Mouse (Mus musculus): ENCODE data around the gene 4632433K11Rik. TPM values are rescaled to one million over a fixed set of nuclear protein-coding genes. Genes with fewer than 3 reads are reported as not detected.
"Not testable (repeated sequence)": the region's sequence is repeated elsewhere in the genome, so short reads cannot be mapped to it uniquely, and the experiment has no call there.

4632433K11Rik gene
- polyA plus RNA-seq, 1 experiment from 2014 or later: not detected

- H3K4me3 ChIP-seq: no peak overlapping the region
- no peaks in the 10 kb centered on the region for H3K4me1 ChIP-seq
- no peak overlapping the region for H3K9ac ChIP-seq
- H3K9me3 ChIP-seq: no peaks in the 10 kb centered on the region
- H3K27me3 ChIP-seq (replicated peaks): no peaks in the 10 kb centered on the region
- no peak overlapping the region for H3K27ac ChIP-seq
- H3K4me2 ChIP-seq (replicated peaks): peak overlapping the region; percentile 55
- 92% methylated on average over 27 of the region's 27 CpGs for WGBS
- no peak for ATAC-seq (ENCODE audit: low FRiP score, low read depth)
- peaks cover 50% of the 10 kb centered on the region for H3K36me3 ChIP-seq
Measured at GRCm38 (mm10) chr7:5012681-5013513, 21.0 kb upstream of the 4632433K11Rik start.

GRCm38 (mm10) chr7:5014251-5015117, 19.4 kb upstream of the 4632433K11Rik start, which contains the start of the genes Zfp524 and Fiz1:
TSS of gene Zfp524 (plus strand) at chr7:5014415.
TSS of gene Fiz1 (minus strand) at chr7:5014697.
- Histone ChIP-seq H3K27ac (peak within 1 kb of the TSS; percentile 95), H3K36me3 (peaks cover 35% of the 10 kb centered on the region), H3K9me3 (no peaks in the 10 kb centered on the region), H3K27me3 (replicated peaks) (no peaks in the 10 kb centered on the region), H3K9ac (peak within 1 kb of the TSS; percentile 78), H3K4me2 (replicated peaks) (peak within 1 kb of the TSS; percentile 55), H3K4me3 (peak within 1 kb of the TSS; percentile 63), H3K4me1 (no peaks in the 10 kb centered on the region)
- WGBS: under 1% methylated on average over 41 of the region's 42 CpGs
- ATAC-seq (ENCODE audit: low FRiP score, low read depth): peak; percentile 83

- H3K9ac ChIP-seq: peak within 1 kb of the TSS; percentile 78
- peak within 1 kb of the TSS; percentile 55 for H3K4me2 ChIP-seq (replicated peaks)
- no peaks in the 10 kb centered on the region for H3K4me1 ChIP-seq
- no peaks in the 10 kb centered on the region for H3K27me3 ChIP-seq (replicated peaks)
- peak within 1 kb of the TSS; percentile 63 for H3K4me3 ChIP-seq
- no peaks in the 10 kb centered on the region for H3K9me3 ChIP-seq
- under 1% methylated on average over 74 of the region's 76 CpGs for whole genome bisulfite sequencing
- peak within 1 kb of the TSS; percentile 95 for H3K27ac ChIP-seq
- peak; percentile 82 for ATAC-seq (ENCODE audit: low FRiP score, low read depth)
- H3K36me3 ChIP-seq: peaks cover 26% of the 10 kb centered on the region
Measured at GRCm38 (mm10) chr7:5015118-5016001, 18.6 kb upstream of the 4632433K11Rik start, which contains the start of gene Gm44973. TSS of gene Gm44973 (plus strand) at chr7:5015496.

GRCm38 (mm10) chr7:5016057-5016456, 17.9 kb upstream of the 4632433K11Rik start:
- Histone ChIP-seq H3K27ac (no peak overlapping the region), H3K9ac (peak overlapping the region; percentile 70), H3K4me1 (peaks cover 3% of the 10 kb centered on the region), H3K27me3 (replicated peaks) (no peaks in the 10 kb centered on the region), H3K36me3 (peaks cover 19% of the 10 kb centered on the region), H3K4me3 (peak overlapping the region; percentile 63), H3K9me3 (no peaks in the 10 kb centered on the region), H3K4me2 (replicated peaks) (peak overlapping the region; percentile 55)
- ATAC-seq (ENCODE audit: low FRiP score, low read depth): no peak
- 68% methylated on average over 3 of the region's 3 CpGs for WGBS

- Histone ChIP-seq H3K4me1 (peaks cover 10% of the 10 kb centered on the region), H3K4me3 (no peak overlapping the region), H3K36me3 (peaks cover 11% of the 10 kb centered on the region), H3K4me2 (replicated peaks) (no peak overlapping the region), H3K9me3 (no peaks in the 10 kb centered on the region), H3K9ac (no peak overlapping the region), H3K27me3 (replicated peaks) (no peaks in the 10 kb centered on the region), H3K27ac (no peak overlapping the region)
- ATAC-seq (ENCODE audit: low FRiP score, low read depth): no peak
- 91% methylated on average over 2 of the region's 2 CpGs for WGBS
Measured at GRCm38 (mm10) chr7:5016920-5017319, 17.0 kb upstream of the 4632433K11Rik start.

GRCm38 (mm10) chr7:5017352-5017751, 16.6 kb upstream of the 4632433K11Rik start:
- WGBS: 90% methylated on average over 16 of the region's 16 CpGs
- Histone ChIP-seq H3K36me3 (peaks cover 11% of the 10 kb centered on the region), H3K27me3 (replicated peaks) (no peaks in the 10 kb centered on the region), H3K9me3 (no peaks in the 10 kb centered on the region), H3K27ac (no peak overlapping the region), H3K4me2 (replicated peaks) (no peak overlapping the region), H3K9ac (no peak overlapping the region), H3K4me1 (peaks cover 10% of the 10 kb centered on the region), H3K4me3 (no peak overlapping the region)
- ATAC-seq (ENCODE audit: low FRiP score, low read depth): no peak

GRCm38 (mm10) chr7:5017931-5018330, 16.0 kb upstream of the 4632433K11Rik start:
- peaks cover 10% of the 10 kb centered on the region for H3K4me1 ChIP-seq
- 97% methylated on average over 21 of the region's 21 CpGs for WGBS
- no peak for ATAC-seq (ENCODE audit: low FRiP score, low read depth)
- H3K27ac ChIP-seq: no peak overlapping the region
- H3K36me3 ChIP-seq: peaks cover 11% of the 10 kb centered on the region
- no peak overlapping the region for H3K9ac ChIP-seq
- H3K9me3 ChIP-seq: no peaks in the 10 kb centered on the region
- H3K27me3 ChIP-seq (replicated peaks): no peaks in the 10 kb centered on the region
- no peak overlapping the region for H3K4me2 ChIP-seq (replicated peaks)
- no peak overlapping the region for H3K4me3 ChIP-seq

GRCm38 (mm10) chr7:5019576-5019975, 14.3 kb upstream of the 4632433K11Rik start:
- Histone ChIP-seq H3K36me3 (peaks cover 27% of the 10 kb centered on the region), H3K4me2 (replicated peaks) (peak overlapping the region; percentile 83)
- ATAC-seq (ENCODE audit: low FRiP score, low read depth): not testable (repeated sequence)

GRCm38 (mm10) chr7:5020000-5020681, 13.8 kb upstream of the 4632433K11Rik start, which contains the start of the genes Zfp865 and Ccdc106:
TSS of gene Zfp865 (plus strand) at chr7:5020376.
TSS of gene Ccdc106 (plus strand) at chr7:5020553.
- H3K36me3 ChIP-seq: peaks cover 28% of the 10 kb centered on the region
- H3K4me1 ChIP-seq: peaks cover 10% of the 10 kb centered on the region
- ATAC-seq (ENCODE audit: low FRiP score, low read depth): peak; percentile 80
- peak within 1 kb of the TSS; percentile 87 for H3K4me3 ChIP-seq
- H3K27ac ChIP-seq: peak within 1 kb of the TSS; percentile 83
- no peaks in the 10 kb centered on the region for H3K9me3 ChIP-seq
- no peaks in the 10 kb centered on the region for H3K27me3 ChIP-seq (replicated peaks)
- WGBS: under 1% methylated on average over 49 of the region's 49 CpGs
- H3K4me2 ChIP-seq (replicated peaks): peak within 1 kb of the TSS; percentile 83
- peak within 1 kb of the TSS; percentile 95 for H3K9ac ChIP-seq

More at GRCm38 (mm10) chr7:5019576-5019975, 14.3 kb upstream of the 4632433K11Rik start:
- Histone ChIP-seq H3K4me1 (peaks cover 10% of the 10 kb centered on the region), H3K4me3 (peak overlapping the region; percentile 87)
- WGBS: 28% methylated on average over 8 of the region's 8 CpGs
- H3K27ac ChIP-seq; H3K27me3 ChIP-seq (replicated peaks); H3K9ac ChIP-seq; H3K9me3 ChIP-seq: not testable (repeated sequence)

GRCm38 (mm10) chr7:5020685-5021084, 13.2 kb upstream of the 4632433K11Rik start:
- Histone ChIP-seq H3K4me2 (replicated peaks) (peak overlapping the region; percentile 83), H3K9me3 (no peaks in the 10 kb centered on the region), H3K4me1 (peaks cover 10% of the 10 kb centered on the region), H3K4me3 (peak overlapping the region; percentile 87), H3K27ac (peak overlapping the region; percentile 83), H3K27me3 (replicated peaks) (no peaks in the 10 kb centered on the region), H3K9ac (peak overlapping the region; percentile 95), H3K36me3 (peaks cover 28% of the 10 kb centered on the region)
- WGBS: under 1% methylated on average over 14 of the region's 15 CpGs
- ATAC-seq (ENCODE audit: low FRiP score, low read depth): peak; percentile 19

GRCm38 (mm10) chr7:5021197-5021596, 12.7 kb upstream of the 4632433K11Rik start:
- peak overlapping the region; percentile 95 for H3K9ac ChIP-seq
- peak overlapping the region; percentile 87 for H3K4me3 ChIP-seq
- H3K27me3 ChIP-seq (replicated peaks): no peaks in the 10 kb centered on the region
- H3K4me1 ChIP-seq: peaks cover 10% of the 10 kb centered on the region
- peak overlapping the region; percentile 83 for H3K4me2 ChIP-seq (replicated peaks)
- peaks cover 28% of the 10 kb centered on the region for H3K36me3 ChIP-seq
- no peak for ATAC-seq (ENCODE audit: low FRiP score, low read depth)
- no peak overlapping the region for H3K27ac ChIP-seq
- WGBS: 55% methylated on average over 5 of the region's 5 CpGs
- no peaks in the 10 kb centered on the region for H3K9me3 ChIP-seq

All from neural tube, embryonic 12.5 days (tissue).